Mouse (Mus musculus) granulocyte monocyte progenitor cell, adult 5-6 weeks (primary cell): ENCODE measurements around the gene Ankrd54. TPM values are rescaled to one million over a fixed set of nuclear protein-coding genes. Genes with fewer than 3 reads are reported as not detected.
"Not testable (repeated sequence)": the region's sequence is repeated elsewhere in the genome, so short reads cannot be mapped to it uniquely, and the experiment has no call there.

ENCODE experiments used
- ATAC-seq: replicated peaks from 2 replicates; pipeline ENCODE4 v1.8.0; 2016; ENCODE audit warnings: mild to moderate bottlenecking, moderate TSS enrichment, inconsistent platforms; ENCODE audit not compliant: poor library complexity, severe bottlenecking
- total RNA-seq, 2 experiments: library from RNA; stranded (forward) in 1 of 2; stranded (reverse) in 1 of 2; fragments of 200-712, 200-1000 nt in 1 of 2; fragments of >200 nt in 1 of 2; fragmentation: Nextera tagmentation in 1 of 2; gene quantifications; 2 replicates each; pipeline ENCODE4 v1.2.3; 2014 to 2017

Ankrd54 gene
- total RNA-seq, 2 experiments from 2014 or later: 14.5 to 20.8 TPM

- no peak for ATAC-seq
Observed at GRCm38 (mm10) chr15:79048186-79048585, 14.5 kb downstream of the Ankrd54 start.

GRCm38 (mm10) chr15:79044837-79045236 is 17.9 kb downstream of the Ankrd54 start:
- ATAC-seq: no peak

GRCm38 (mm10) chr15:79042721-79043491 is 19.8 kb downstream of the Ankrd54 start:
- ATAC-seq: 0 out of 2 replicates have a peak, but pooled peaks have one; percentile 1

GRCm38 (mm10) chr15:79041585-79041984 is 21.1 kb downstream of the Ankrd54 start, which contains the start of gene Galr3:
Gene Galr3, plus strand, starts transcription at chr15:79041885.
- no peak for ATAC-seq

GRCm38 (mm10) chr15:79040501-79041416 is 21.9 kb downstream of the Ankrd54 start:
- peak; percentile 23 for ATAC-seq

- peak; percentile 89 for ATAC-seq
Observed at GRCm38 (mm10) chr15:79038853-79039252, 23.8 kb downstream of the Ankrd54 start.

- ATAC-seq: no peak
Observed at GRCm38 (mm10) chr15:79038331-79038730, 24.4 kb downstream of the Ankrd54 start.

GRCm38 (mm10) chr15:79037913-79038328 is 24.8 kb downstream of the Ankrd54 start:
- ATAC-seq: peak; percentile 20; the same call in 1 of the 2 replicates

- not testable (repeated sequence) for ATAC-seq
Observed at GRCm38 (mm10) chr15:79031908-79032307, 30.8 kb downstream of the Ankrd54 start.

- ATAC-seq: peak; percentile 79
Observed at GRCm38 (mm10) chr15:79030551-79031435, 31.9 kb downstream of the Ankrd54 start.

GRCm38 (mm10) chr15:79029519-79030241 is 33.0 kb downstream of the Ankrd54 start:
- ATAC-seq: no peak

- no peak for ATAC-seq
Observed at GRCm38 (mm10) chr15:79028823-79029484, 33.7 kb downstream of the Ankrd54 start.

- ATAC-seq: peak; percentile 69
Observed at GRCm38 (mm10) chr15:79028237-79028738, 34.4 kb downstream of the Ankrd54 start, which contains the start of gene H1f0. Gene H1f0, plus strand, starts transcription at chr15:79028450.

GRCm38 (mm10) chr15:79027291-79028205 is 35.1 kb downstream of the Ankrd54 start:
- no peak for ATAC-seq

- no peak for ATAC-seq
Observed at GRCm38 (mm10) chr15:79026511-79027290, 36.0 kb downstream of the Ankrd54 start.

GRCm38 (mm10) chr15:79025687-79026308 is 36.9 kb downstream of the Ankrd54 start:
- ATAC-seq: no peak
